Mouse (Mus musculus): ENCODE results near the gene Mis12.

Gene Mis12

GRCm38 (mm10) chr11:71017051-71017450 lies 2.4 kb upstream of the Mis12 start:
- no peak for DNase-seq (ENCODE audit: low spot score in 2 of 2)

GRCm38 (mm10) chr11:71018416-71019200 lies 803 bp upstream of the Mis12 start:
- DNase-seq (ENCODE audit: low spot score in 2 of 2), result no peak

- DNase-seq (ENCODE audit: low spot score in 2 of 2), result no peak
Measured at GRCm38 (mm10) chr11:71028280-71028679, 8.9 kb downstream of the Mis12 start.

GRCm38 (mm10) chr11:71029403-71030118 lies 10.2 kb downstream of the Mis12 start:
- no peak for DNase-seq (ENCODE audit: low spot score in 2 of 2)

GRCm38 (mm10) chr11:71032070-71032469 lies 12.7 kb downstream of the Mis12 start:
- DNase-seq (ENCODE audit: low spot score in 2 of 2), result no peak

GRCm38 (mm10) chr11:71032491-71033162 lies 13.2 kb downstream of the Mis12 start:
- DNase-seq (ENCODE audit: low spot score in 2 of 2), result peak; percentile 26 to 58

- DNase-seq (ENCODE audit: low spot score in 2 of 2), result peak; percentile 64 to 74
Measured at GRCm38 (mm10) chr11:71033163-71033761, 13.9 kb downstream of the Mis12 start, which contains the start of gene 6330403K07Rik. TSS of gene 6330403K07Rik (minus strand) at chr11:71033513.

GRCm38 (mm10) chr11:71039526-71040298 lies 20.3 kb downstream of the Mis12 start:
- DNase-seq (ENCODE audit: low spot score in 2 of 2), result no peak

- no peak for DNase-seq (ENCODE audit: low spot score in 2 of 2)
Measured at GRCm38 (mm10) chr11:71052554-71052953, 33.1 kb downstream of the Mis12 start.

- DNase-seq (ENCODE audit: low spot score in 2 of 2), result no peak
Measured at GRCm38 (mm10) chr11:71076342-71076741, 56.9 kb downstream of the Mis12 start.

Measured in left cerebral cortex, adult 9 months (tissue).